Mouse (Mus musculus) CH12.LX (cell line): ENCODE results near the gene Tpo. TPM values are rescaled to one million over a fixed set of nuclear protein-coding genes. Genes with fewer than 3 reads are reported as not detected.

Experiments
- DNase-seq: peaks from one replicate; pipeline ENCODE4 v3.0.0-alpha.2; 2013; ENCODE audit errors: extremely low read depth
- H3K27ac ChIP-seq: 2 replicates; pipeline ENCODE4 v1.5.1; 2012; ENCODE audit warnings: low read depth, mild to moderate bottlenecking, control low read depth, moderate library complexity; ENCODE audit not compliant: insufficient read depth
- H3K27me3 ChIP-seq: replicated peaks from 2 replicates; pipeline ENCODE3; 2012; ENCODE audit warnings: inconsistent platforms
- H3K36me3 ChIP-seq, 2 experiments: replicated peaks in 1 of 2; 2 replicates each; pipeline versions ENCODE3 to v1.6.1; 2012; ENCODE audit warnings: inconsistent platforms in 1 of 2, low read length in 1 of 2, mild to moderate bottlenecking in 1 of 2, mixed read lengths in 1 of 2, moderate library complexity in 1 of 2; ENCODE audit not compliant: control insufficient read depth in 1 of 2, insufficient read depth in 1 of 2
- H3K4me1 ChIP-seq, 2 experiments: 2 replicates each; pipeline ENCODE4 v1.6.1; 2012; ENCODE audit warnings: inconsistent platforms in 1 of 2, moderate library complexity in 1 of 2; ENCODE audit not compliant: insufficient read depth in 2 of 2, control insufficient read depth in 1 of 2
- H3K4me2 ChIP-seq: 2 replicates; pipeline ENCODE4 v1.6.1; 2012; ENCODE audit warnings: low read depth, mild to moderate bottlenecking, control low read depth; ENCODE audit not compliant: poor library complexity, insufficient read depth, severe bottlenecking
- H3K4me3 ChIP-seq, 3 experiments: fragments of 150-350 bp in 1 of 3; sonication (generic) in 1 of 3; replicated peaks in 1 of 3; 2 replicates each; pipeline versions ENCODE3 to v1.5.1; 2011 to 2012; ENCODE audit warnings: low read depth in 2 of 3, low read length in 2 of 3, mild to moderate bottlenecking in 2 of 3, moderate library complexity in 2 of 3, control low read depth in 1 of 3, improper control_type of control experiment in 1 of 3, inconsistent platforms in 1 of 3, mixed read lengths in 1 of 3; ENCODE audit not compliant: poor library complexity in 1 of 3
- H3K79me2 ChIP-seq: replicated peaks from 2 replicates; pipeline ENCODE4 v1.6.1; 2012; ENCODE audit warnings: mild to moderate bottlenecking, moderate library complexity; ENCODE audit not compliant: control insufficient read depth, poor library complexity, insufficient read depth, severe bottlenecking; ENCODE audit errors: extremely low read depth
- H3K9ac ChIP-seq: 2 replicates; pipeline ENCODE4 v1.6.1; 2012; ENCODE audit warnings: low read depth, mild to moderate bottlenecking, control low read depth, moderate library complexity; ENCODE audit not compliant: insufficient read depth
- H3K9me3 ChIP-seq: replicated peaks from 2 replicates; pipeline ENCODE3; 2012; ENCODE audit warnings: low read length, inconsistent platforms, mixed read lengths
- CHD1 ChIP-seq: IDR thresholded peaks from 2 replicates; pipeline ENCODE4 v1.6.1; 2012; ENCODE audit warnings: low read depth, low read length, improper control_type of control experiment, inconsistent platforms
- CHD2 ChIP-seq: IDR thresholded peaks from 2 replicates; pipeline ENCODE4 v1.6.1; 2011; ENCODE audit warnings: low read length, improper control_type of control experiment
- CTCF ChIP-seq, 2 experiments: IDR thresholded peaks in 1 of 2; conservative IDR thresholded peaks in 1 of 2; 2 replicates each; pipeline ENCODE4 v1.5.1; 2011 to 2012; ENCODE audit warnings: low read depth in 2 of 2, low read length in 2 of 2, improper control_type of control experiment in 1 of 2, inconsistent platforms in 1 of 2, mild to moderate bottlenecking in 1 of 2, moderate library complexity in 1 of 2
- E2F4 ChIP-seq: IDR thresholded peaks from 2 replicates; pipeline ENCODE4 v1.6.1; 2011; ENCODE audit warnings: low read depth, low read length, improper control_type of control experiment; ENCODE audit not compliant: insufficient replicate concordance
- ETS1 ChIP-seq: conservative IDR thresholded peaks from 2 replicates; pipeline ENCODE4 v1.6.1; 2012; ENCODE audit warnings: low read depth, mild to moderate bottlenecking, inconsistent platforms, low read length, improper control_type of control experiment, moderate library complexity
- GABPA ChIP-seq: IDR thresholded peaks from 2 replicates; pipeline ENCODE4 v1.6.1; 2012; ENCODE audit warnings: low read depth, low read length, improper control_type of control experiment, inconsistent platforms; ENCODE audit not compliant: insufficient replicate concordance
- HCFC1 ChIP-seq: IDR thresholded peaks from 2 replicates; pipeline ENCODE4 v1.6.1; 2012; ENCODE audit warnings: low read depth, mild to moderate bottlenecking, inconsistent platforms, low read length, improper control_type of control experiment
- IRF4 ChIP-seq: IDR thresholded peaks from 2 replicates; pipeline ENCODE4 v1.6.1; 2014; ENCODE audit warnings: low read depth, mild to moderate bottlenecking, inconsistent platforms, low read length, improper control_type of control experiment
- JUND ChIP-seq: conservative IDR thresholded peaks from 2 replicates; pipeline ENCODE4 v1.6.1; 2011; ENCODE audit warnings: low read depth, low read length, improper control_type of control experiment
- MAZ ChIP-seq: IDR thresholded peaks from 2 replicates; pipeline ENCODE4 v1.6.1; 2012; ENCODE audit warnings: low read depth, mild to moderate bottlenecking, inconsistent platforms, low read length, improper control_type of control experiment, moderate library complexity
- MYC ChIP-seq: IDR thresholded peaks from 2 replicates; pipeline ENCODE4 v1.6.1; 2011; ENCODE audit warnings: low read depth, mild to moderate bottlenecking, improper control_type of control experiment, low read length
- NELFE ChIP-seq: IDR thresholded peaks from 2 replicates; pipeline ENCODE4 v1.6.1; 2011; ENCODE audit warnings: low read depth, low read length, improper control_type of control experiment
- NRF1 ChIP-seq: IDR thresholded peaks from 2 replicates; pipeline ENCODE4 v1.6.1; 2014; ENCODE audit warnings: low read depth, mild to moderate bottlenecking, inconsistent platforms, low read length, improper control_type of control experiment, moderate library complexity
- PAX5 ChIP-seq: IDR thresholded peaks from 2 replicates; pipeline ENCODE4 v1.6.1; 2012; ENCODE audit warnings: low read length, inconsistent platforms, mixed read lengths
- POLR2A ChIP-seq: IDR thresholded peaks from 2 replicates; pipeline ENCODE4 v1.6.1; 2011; ENCODE audit warnings: low read depth, mild to moderate bottlenecking, improper control_type of control experiment, low read length
- RAD21 ChIP-seq: IDR thresholded peaks from 2 replicates; pipeline ENCODE4 v1.6.1; 2011; ENCODE audit warnings: low read depth, mild to moderate bottlenecking, low read length, improper control_type of control experiment, moderate library complexity
- RCOR1 ChIP-seq: conservative IDR thresholded peaks from 2 replicates; pipeline ENCODE4 v1.6.1; 2012; ENCODE audit warnings: low read depth, mild to moderate bottlenecking, inconsistent platforms, low read length, improper control_type of control experiment
- SIN3A ChIP-seq: IDR thresholded peaks from 2 replicates; pipeline ENCODE4 v1.6.1; 2012; ENCODE audit warnings: low read length, improper control_type of control experiment, inconsistent platforms
- SMC3 ChIP-seq: IDR thresholded peaks from 2 replicates; pipeline ENCODE4 v1.6.1; 2011; ENCODE audit warnings: low read depth, low read length, improper control_type of control experiment
- TBP ChIP-seq: conservative IDR thresholded peaks from 2 replicates; pipeline ENCODE4 v1.6.1; 2011; ENCODE audit warnings: low read depth, low read length, improper control_type of control experiment
- USF1 ChIP-seq: IDR thresholded peaks from 2 replicates; pipeline ENCODE4 v1.6.1; 2014; ENCODE audit warnings: low read depth, mild to moderate bottlenecking, inconsistent platforms, low read length, improper control_type of control experiment
- USF2 ChIP-seq: conservative IDR thresholded peaks from 2 replicates; pipeline ENCODE4 v1.6.1; 2011; ENCODE audit warnings: low read depth, low read length, improper control_type of control experiment
- ZC3H11A ChIP-seq: IDR thresholded peaks from 2 replicates; pipeline ENCODE4 v1.6.1; 2012; ENCODE audit warnings: low read depth, mild to moderate bottlenecking, inconsistent platforms, low read length, improper control_type of control experiment
- ZKSCAN1 ChIP-seq: IDR thresholded peaks from 2 replicates; pipeline ENCODE4 v1.6.1; 2012; ENCODE audit warnings: low read depth, inconsistent platforms, low read length, improper control_type of control experiment, borderline replicate concordance
- ZMIZ1 ChIP-seq: IDR thresholded peaks from 2 replicates; pipeline ENCODE4 v1.6.1; 2012; ENCODE audit warnings: low read depth, mild to moderate bottlenecking, inconsistent platforms, low read length, improper control_type of control experiment
- ZNF384 ChIP-seq: IDR thresholded peaks from 2 replicates; pipeline ENCODE4 v1.6.1; 2012; ENCODE audit warnings: low read depth, low read length, improper control_type of control experiment, inconsistent platforms
- dilution Hi-C: fragments of 300-500 bp; cut with MboI; formaldehyde crosslinking; loops from 2 replicates; pipeline ENCODE4 v1.14.3; 2020; ENCODE audit warnings: low sequenced_read_pairs; ENCODE audit not compliant: extremely low pct_unique_long_range_greater_than_20kb, extremely low pct_ligation_motif_present
- in situ Hi-C: fragments of 300-500 bp; cut with MboI; formaldehyde crosslinking; loops from 3 replicates; pipeline ENCODE4 v1.14.3; 2019; ENCODE audit warnings: low sequenced_read_pairs, low pct_ligation_motif_present, low pct_unique_long_range_greater_than_20kb, mixed read lengths
- polyA plus RNA-seq: library from polyadenylated mRNA; unstranded; fragments of >175 nt; gene quantifications from 2 replicates; pipeline ENCODE4 v1.2.1, GENCODE M21; 2012; ENCODE audit warnings: low read depth; ENCODE audit not compliant: insufficient read length
- total RNA-seq, 2 experiments: library from RNA; depleted of rRNA; stranded (reverse); fragments of 300-350 nt in 1 of 2; fragments of >200 nt in 1 of 2; gene quantifications; 2 replicates each; pipeline ENCODE4 v1.2.3; 2012 to 2014

Gene Tpo
- total and polyA plus RNA-seq, 3 experiments = not detected

- no peaks in the 10 kb centered on the region for H3K9me3 ChIP-seq
- no peaks in the 10 kb centered on the region for H3K79me2 ChIP-seq
- dilution Hi-C loops (no loop called here), in situ Hi-C loops (loop anchor here (5.0 kb wide), 1 partner anchor 127 kb away; no protein-coding TSS in a partner anchor)
- H3K36me3 ChIP-seq = no peaks in the 10 kb centered on the region
- no peaks in the 10 kb centered on the region for H3K27me3 ChIP-seq
- H3K4me3 ChIP-seq = no peak overlapping the region
- H3K4me2 ChIP-seq = no peak overlapping the region
- H3K9ac ChIP-seq = no peak overlapping the region
- peak; percentile 29 for DNase-seq
- no peak overlapping the region for H3K27ac ChIP-seq
- peaks cover 0 to 27% of the 10 kb centered on the region in 2 experiments; a peak in 2 of 4 replicates for H3K4me1 ChIP-seq
- TF ChIP-seq E2F4 = no peak
- no peak for TF ChIP-seq HCFC1
- no peak for TF ChIP-seq RCOR1
- no peak for TF ChIP-seq USF1
- no peak for TF ChIP-seq CHD2
- TF ChIP-seq JUND = no peak
- TF ChIP-seq CTCF (conservative IDR thresholded peaks at IDR 0.05 in 1 of 2, IDR thresholded peaks at IDR 0.05 in 1 of 2; ENCODE audit: low read depth in 2 of 2, low read length in 2 of 2) = no peak
- no peak for TF ChIP-seq CHD1
Measured at GRCm38 (mm10) chr12:30034681-30035080, 97.7 kb downstream of the Tpo start.

- Histone ChIP-seq H3K9me3 (no peaks in the 10 kb centered on the region), H3K4me1 (peaks cover 0 to 16% of the 10 kb centered on the region in 2 experiments; a peak in 2 of 4 replicates), H3K79me2 (no peaks in the 10 kb centered on the region), H3K4me3 (no peak overlapping the region), H3K4me2 (no peak overlapping the region), H3K27ac (no peak overlapping the region), H3K36me3 (no peaks in the 10 kb centered on the region), H3K27me3 (no peaks in the 10 kb centered on the region), H3K9ac (no peak overlapping the region)
- TF ChIP-seq ZC3H11A = no peak
- TF ChIP-seq RAD21 = no peak
- no peak for TF ChIP-seq NRF1
- TF ChIP-seq CHD2 = no peak
- TF ChIP-seq ZKSCAN1 = no peak
- TF ChIP-seq PAX5 = no peak
- TF ChIP-seq TBP = no peak
- no peak for TF ChIP-seq ZMIZ1
- dilution Hi-C loops (no loop called here), in situ Hi-C loops (no loop called here)
- no peak for DNase-seq
Measured at GRCm38 (mm10) chr12:30030571-30030970, 101.9 kb downstream of the Tpo start.

- H3K79me2 ChIP-seq = no peaks in the 10 kb centered on the region
- no peaks in the 10 kb centered on the region for H3K9me3 ChIP-seq
- no peaks in the 10 kb centered on the region for H3K27me3 ChIP-seq
- no peak overlapping the region for H3K9ac ChIP-seq
- H3K4me1 ChIP-seq = peaks cover 0 to 2% of the 10 kb centered on the region in 2 experiments; a peak in 2 of 4 replicates
- DNase-seq = no peak
- in situ Hi-C loops (no loop called here), dilution Hi-C loops (no loop called here)
- no peak overlapping the region for H3K4me3 ChIP-seq
- no peaks in the 10 kb centered on the region for H3K36me3 ChIP-seq
- no peak overlapping the region for H3K4me2 ChIP-seq
- H3K27ac ChIP-seq = no peak overlapping the region
- no peak for TF ChIP-seq ZMIZ1
- no peak for TF ChIP-seq NELFE
- no peak for TF ChIP-seq ETS1
- TF ChIP-seq E2F4 = no peak
- no peak for TF ChIP-seq ZNF384
- TF ChIP-seq CHD2 = no peak
- TF ChIP-seq POLR2A = no peak
- TF ChIP-seq GABPA = no peak
- TF ChIP-seq SIN3A = no peak
- TF ChIP-seq ZKSCAN1 = no peak
- TF ChIP-seq TBP = no peak
- no peak for TF ChIP-seq RCOR1
- TF ChIP-seq SMC3 = no peak
- no peak for TF ChIP-seq MAZ
- no peak for TF ChIP-seq USF1
- TF ChIP-seq USF2 = no peak
- TF ChIP-seq MYC = no peak
- no peak for TF ChIP-seq IRF4
Measured at GRCm38 (mm10) chr12:30029111-30029510, 103.3 kb downstream of the Tpo start.
